Mouse (Mus musculus): ENCODE measurements around the gene Trmt13.

GRCm38 (mm10) chr3:116652033-116652446, 37.7 kb upstream of the Trmt13 start:
- TF ChIP-seq CTCF (IDR thresholded peaks at IDR 0.05 in 2 of 3, conservative IDR thresholded peaks at IDR 0.05 in 1 of 3; ENCODE audit: control insufficient read depth in 1 of 3, insufficient read depth in 1 of 3, low read depth in 2 of 3, low read length in 3 of 3, poor library complexity in 1 of 3, severe bottlenecking in 1 of 3) (no peak), ELF1 (IDR thresholded peaks at IDR 0.05; ENCODE audit: low read depth, low read length) (no peak), EP300 (IDR thresholded peaks at IDR 0.05; ENCODE audit: low read depth in 1 of 2, low read length in 2 of 2) (no peak)

Measured in MEL (cell line).